Mouse (Mus musculus): ENCODE results near the gene Ddx59.

Gene Ddx59

DNA sequence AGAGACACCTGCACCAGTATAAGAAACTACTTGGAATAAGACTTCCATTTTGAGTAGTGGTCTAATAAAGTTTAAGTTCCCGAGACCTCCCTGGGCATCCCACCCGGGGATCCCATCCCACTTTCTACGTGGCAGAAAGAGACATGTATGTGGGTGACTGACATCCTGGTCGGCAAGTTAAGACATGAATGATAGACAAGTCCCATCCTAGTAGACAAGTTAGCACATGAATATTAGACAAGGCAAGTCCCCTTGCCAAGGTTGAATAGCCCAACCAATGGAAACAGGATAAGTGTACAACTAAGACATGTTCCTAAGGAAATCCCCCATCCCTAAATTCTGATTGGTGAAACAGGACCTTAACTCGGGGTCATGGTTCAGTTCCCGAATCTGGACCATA lies 34.5 kb downstream of the Ddx59 start:
- DNase-seq (ENCODE audit: low spot score in 2 of 2) = no peak

DNA sequence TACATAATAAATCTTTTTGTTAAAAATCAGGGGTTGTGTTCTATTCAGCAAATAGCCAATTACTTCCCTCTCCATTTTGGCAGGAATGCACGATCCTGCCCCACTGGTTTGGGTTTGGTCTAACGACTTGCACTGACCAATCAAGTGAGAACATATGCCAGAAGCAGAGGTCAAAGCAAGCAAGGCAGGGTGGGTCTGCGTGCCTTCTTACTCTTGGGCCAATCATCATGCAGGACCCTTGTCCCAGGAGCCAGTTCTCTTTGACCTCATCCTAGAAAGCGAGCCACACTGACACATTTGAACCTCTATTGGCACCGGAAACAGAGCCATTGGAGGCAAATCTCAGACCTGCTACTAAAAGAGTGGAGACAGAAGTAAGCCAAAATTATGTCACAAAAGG lies 35.1 kb downstream of the Ddx59 start:
- no peak for DNase-seq (ENCODE audit: low spot score in 2 of 2)

DNA sequence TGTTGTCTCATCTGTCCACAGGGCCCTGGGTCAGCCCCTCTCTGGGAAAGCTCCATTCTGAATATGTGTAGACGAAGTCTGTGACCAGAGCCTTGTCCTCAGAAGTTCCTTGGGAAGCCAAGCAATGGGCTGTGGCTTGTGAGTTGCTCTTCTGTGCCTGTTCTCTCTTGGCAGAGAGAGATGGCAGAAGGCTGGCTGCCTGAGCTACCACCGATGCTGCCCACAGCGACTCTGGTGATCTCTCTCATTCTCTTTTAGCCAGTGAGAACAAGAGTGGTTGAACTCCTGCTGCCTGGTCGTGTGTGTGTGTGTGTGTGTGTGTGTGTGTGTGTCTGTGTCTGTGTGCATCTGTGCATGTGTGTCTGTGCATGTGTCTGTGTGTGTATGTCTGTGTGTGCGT lies 37.4 kb downstream of the Ddx59 start:
- no peak for DNase-seq (ENCODE audit: low spot score in 2 of 2)

DNA sequence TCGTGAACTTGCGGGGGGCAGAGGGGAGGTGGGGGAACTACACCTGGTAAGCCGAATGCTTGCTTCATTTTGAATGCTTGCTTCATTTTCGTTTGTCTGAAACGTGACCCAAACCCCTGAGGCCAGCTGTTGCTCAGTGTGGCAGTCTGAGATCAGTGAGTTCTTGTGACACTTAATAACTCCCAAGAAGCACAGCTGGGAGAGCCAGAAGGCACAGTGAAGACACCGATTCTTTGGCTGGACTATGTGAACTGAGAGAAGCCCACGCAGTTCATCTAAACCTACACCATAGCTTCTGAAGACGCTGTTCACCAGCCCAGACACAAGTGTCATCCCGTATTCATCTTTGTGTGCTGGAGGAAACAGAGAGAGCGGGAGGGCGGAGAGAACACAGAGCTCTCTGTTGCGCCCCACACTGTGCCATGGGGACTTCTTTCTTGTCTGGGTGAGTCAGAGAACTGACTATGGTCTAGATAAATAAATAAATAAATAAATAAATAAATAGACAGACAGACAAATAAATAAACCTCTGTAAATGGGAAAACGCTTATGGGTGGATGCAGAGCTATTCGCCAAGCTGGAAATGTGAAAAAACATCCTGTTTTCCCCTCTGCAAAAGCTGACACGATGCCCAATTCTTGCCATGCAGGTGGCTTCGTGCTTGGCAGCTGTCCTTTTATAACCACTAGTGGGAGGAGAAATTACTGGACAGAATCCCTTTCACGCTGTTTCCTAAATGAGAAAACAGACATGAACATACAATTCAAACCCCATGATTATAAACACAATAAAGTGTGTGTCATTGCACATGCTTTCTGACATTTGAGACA lies 40.9 kb downstream of the Ddx59 start:
- no peak for DNase-seq (ENCODE audit: low spot score in 2 of 2)

DNA sequence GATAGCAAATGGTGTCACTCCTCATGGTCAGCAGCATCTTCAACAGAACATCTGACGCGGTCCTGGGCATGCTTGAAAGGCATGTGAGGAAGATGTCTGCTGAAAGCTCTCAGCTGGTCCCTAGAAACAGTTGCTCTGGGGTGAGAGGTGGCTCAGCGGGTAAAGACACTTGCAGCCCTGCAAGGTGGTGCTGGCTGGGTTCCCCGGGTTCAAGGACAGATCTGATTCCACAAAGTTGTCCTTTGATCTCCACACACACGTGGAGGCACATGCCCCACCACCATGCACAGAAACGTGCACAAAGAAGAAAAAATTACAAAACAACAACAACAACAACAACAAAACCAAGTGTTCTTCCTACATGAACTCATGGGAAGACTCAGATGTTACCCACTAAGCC lies 41.7 kb downstream of the Ddx59 start:
- no peak for DNase-seq (ENCODE audit: low spot score in 2 of 2)

DNA sequence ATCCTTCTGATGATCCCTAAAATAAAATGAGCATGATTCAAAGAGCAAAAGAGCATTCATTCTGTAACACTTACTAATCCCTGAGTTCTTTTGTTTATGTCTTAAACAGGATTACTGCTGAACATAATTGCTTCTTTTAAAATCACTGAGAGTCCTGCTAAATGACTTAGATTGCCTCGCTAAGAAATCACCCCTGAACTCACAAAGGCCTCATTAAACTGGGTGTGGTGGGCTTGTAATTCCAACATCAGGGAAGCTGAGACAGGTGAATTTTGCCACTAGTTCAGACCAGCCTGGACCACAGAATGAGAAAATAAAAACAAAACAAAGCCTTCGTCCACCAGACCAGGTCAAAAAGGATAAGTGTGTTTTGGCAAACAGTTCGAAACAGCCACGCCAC lies 42.3 kb downstream of the Ddx59 start:
- DNase-seq (ENCODE audit: low spot score in 2 of 2) = no peak

DNA sequence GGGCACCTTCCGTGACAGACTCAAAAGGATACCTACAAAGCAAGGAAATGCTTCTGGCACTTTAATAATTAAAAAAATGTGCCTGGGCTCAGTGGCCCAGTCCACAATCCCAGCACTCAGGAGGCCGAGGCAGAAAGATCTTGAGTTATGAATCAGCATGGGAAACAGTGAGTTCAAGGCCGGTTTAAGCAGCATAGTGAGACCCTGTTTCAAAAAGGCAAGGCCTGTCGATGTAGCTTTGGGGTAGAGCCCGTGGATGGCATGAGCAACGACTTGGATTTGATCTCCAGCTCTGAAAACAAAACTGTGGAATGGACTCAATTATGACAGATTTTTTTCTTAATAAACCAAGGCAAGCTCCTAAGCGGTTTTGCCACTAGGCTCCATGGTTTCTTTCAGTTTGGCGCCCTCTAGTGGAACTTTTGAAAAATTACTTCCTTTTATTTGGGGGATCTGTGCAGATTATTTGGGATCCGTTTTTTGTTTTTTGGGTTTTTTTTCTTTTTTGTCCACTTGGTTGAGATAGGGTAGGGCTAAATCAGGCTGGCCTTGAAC lies 43.7 kb downstream of the Ddx59 start:
- DNase-seq (ENCODE audit: low spot score in 2 of 2) = peak; percentile 9 to 39

DNA sequence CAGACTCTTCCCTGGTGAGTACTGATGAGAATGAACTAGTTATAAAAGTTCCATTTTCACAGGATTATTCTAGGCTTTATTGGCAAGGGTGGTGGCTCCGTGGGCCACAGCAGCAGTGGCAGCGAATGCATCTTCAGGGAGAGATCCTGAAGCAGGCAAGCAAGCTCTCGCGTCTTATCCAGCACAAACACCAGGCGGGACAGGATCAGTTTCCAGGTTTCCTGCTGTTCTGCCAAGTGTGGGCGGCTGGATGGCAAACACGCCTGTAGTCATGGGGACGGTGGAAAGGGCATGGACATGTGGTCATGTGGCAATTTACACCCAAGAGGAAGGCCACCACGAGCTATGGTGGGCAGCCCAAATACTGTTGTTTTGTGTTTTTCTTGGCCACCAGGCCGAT lies 47.4 kb downstream of the Ddx59 start:
- DNase-seq (ENCODE audit: low spot score in 2 of 2) = no peak

DNA sequence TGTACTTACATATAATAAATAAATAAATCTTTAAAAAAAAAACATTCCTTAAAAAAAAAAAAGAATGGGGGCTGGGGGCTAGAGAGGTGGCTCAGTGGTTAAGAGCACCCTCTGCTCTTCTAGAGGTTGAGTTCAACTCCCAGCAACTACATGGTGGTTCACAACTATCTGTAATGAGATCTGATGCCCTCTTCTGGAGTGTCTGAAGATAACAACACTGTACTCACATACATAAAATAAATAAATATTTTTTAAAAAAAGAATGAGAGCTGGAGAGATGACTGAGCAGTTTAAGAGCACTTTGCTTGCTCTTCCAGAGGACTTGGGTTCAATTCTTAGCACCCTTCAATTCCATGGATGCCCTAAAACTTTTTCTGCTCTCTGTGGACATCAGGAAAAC lies 50.1 kb downstream of the Ddx59 start:
- no peak for DNase-seq (ENCODE audit: low spot score in 2 of 2)

DNA sequence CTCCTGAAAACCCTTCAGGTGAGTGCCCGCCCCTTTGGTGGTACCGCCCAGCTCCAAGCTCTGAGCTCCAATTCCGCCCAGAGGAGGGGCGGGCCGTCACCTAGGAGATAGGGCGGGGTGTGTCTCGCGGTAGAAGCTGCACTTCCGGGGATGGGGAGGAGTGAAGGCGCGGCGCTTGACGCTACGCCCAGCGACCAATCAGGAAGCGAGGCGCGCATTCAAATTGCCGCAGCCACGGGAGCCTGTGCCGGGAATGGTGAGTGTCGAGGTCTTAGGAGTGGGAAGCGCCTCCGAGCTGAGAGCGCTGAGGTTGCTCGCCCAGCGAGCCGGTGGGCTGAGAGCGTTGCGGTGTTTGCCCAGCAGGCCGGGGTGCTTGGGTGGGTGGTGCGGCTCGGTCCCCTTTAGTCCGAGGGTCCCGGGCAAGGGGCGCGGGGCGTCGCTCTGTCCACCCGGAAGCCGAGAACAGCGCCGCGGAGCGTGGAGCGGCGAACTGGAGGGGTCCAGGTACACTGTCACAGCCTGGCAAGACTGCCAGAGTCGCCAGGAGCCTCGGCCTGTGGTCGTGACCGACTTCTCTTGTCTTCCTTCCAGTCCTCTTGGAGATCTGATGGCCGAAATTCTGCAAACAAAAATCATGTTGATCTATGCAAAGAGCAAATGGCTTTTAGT lies 51.2 kb downstream of the Ddx59 start, which contains the start of gene Kif14:
Gene Kif14, plus strand, starts transcription at position 201 of the 669 bp plus-strand sequence.
- DNase-seq (ENCODE audit: low spot score in 2 of 2) = peak; percentile 97

DNA sequence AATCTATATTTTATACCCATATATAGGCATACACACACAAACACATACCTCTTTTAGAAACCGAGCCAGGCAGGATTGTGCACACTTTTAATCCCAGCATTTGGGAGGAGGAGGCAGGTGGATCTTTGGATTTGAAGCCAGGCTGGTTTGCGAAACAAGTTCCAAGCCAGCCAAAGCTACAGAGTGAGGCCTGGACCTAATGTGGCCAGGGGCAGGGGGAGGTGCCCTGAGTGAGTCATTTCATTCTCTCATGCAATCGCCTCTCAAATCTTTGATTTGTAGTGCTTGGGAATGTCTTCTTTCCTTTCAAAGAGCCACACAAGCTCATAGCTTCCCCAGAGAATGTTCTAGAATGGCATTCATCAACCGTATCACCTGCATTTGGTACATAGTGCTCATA lies 54.3 kb downstream of the Ddx59 start:
- DNase-seq (ENCODE audit: low spot score in 2 of 2) = no peak

DNA sequence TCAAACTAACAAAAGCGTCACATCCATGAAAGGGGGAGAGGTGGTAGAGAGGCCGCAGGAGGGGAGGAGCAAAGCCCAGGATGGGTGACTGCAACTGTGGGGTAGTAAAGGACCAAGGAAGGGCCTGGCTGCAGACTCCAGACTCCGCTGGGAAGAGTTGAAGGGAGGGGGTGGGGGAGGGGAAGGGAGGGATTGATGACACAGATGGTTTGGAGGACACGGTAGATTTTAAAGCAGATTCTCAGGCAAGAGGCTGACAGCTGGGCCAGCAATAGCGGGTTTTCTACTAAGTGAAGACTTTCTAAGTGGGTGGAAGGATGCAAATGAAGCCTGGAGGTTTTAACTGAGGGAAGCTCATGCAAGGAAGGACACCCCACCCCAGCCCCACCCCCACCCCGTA lies 55.4 kb downstream of the Ddx59 start:
- DNase-seq (ENCODE audit: low spot score in 2 of 2) = no peak

Measured in spleen, postnatal 36 days (tissue).